Mouse (Mus musculus): ENCODE results near the gene Slc25a25.
"Not testable (repeated sequence)": the region's sequence is repeated elsewhere in the genome, so short reads cannot be mapped to it uniquely, and the experiment has no call there.

The Slc25a25 gene

GRCm38 (mm10) chr2:32450881-32451844, at the start of gene Slc25a25:
Gene Slc25a25 (minus strand): TSS chr2:32451445.
- DNase-seq: peak; percentile 99

- DNase-seq: no peak
Observed at GRCm38 (mm10) chr2:32500461-32500860, 49.2 kb upstream of the Slc25a25 start.

GRCm38 (mm10) chr2:32499365-32499764, 48.1 kb upstream of the Slc25a25 start:
- peak; percentile 54 for DNase-seq

GRCm38 (mm10) chr2:32496190-32496589, 44.9 kb upstream of the Slc25a25 start:
- no peak for DNase-seq

- DNase-seq: peak; percentile 63
Observed at GRCm38 (mm10) chr2:32495185-32495726, 44.0 kb upstream of the Slc25a25 start.

GRCm38 (mm10) chr2:32494522-32494921, 43.3 kb upstream of the Slc25a25 start:
- no peak for DNase-seq

GRCm38 (mm10) chr2:32493301-32493701, 42.1 kb upstream of the Slc25a25 start:
- DNase-seq: no peak

- no peak for DNase-seq
Observed at GRCm38 (mm10) chr2:32492661-32493060, 41.4 kb upstream of the Slc25a25 start.

GRCm38 (mm10) chr2:32490730-32491129, 39.5 kb upstream of the Slc25a25 start:
- DNase-seq: not testable (repeated sequence)

GRCm38 (mm10) chr2:32488679-32489078, 37.4 kb upstream of the Slc25a25 start:
- DNase-seq: peak; percentile 91

GRCm38 (mm10) chr2:32487124-32487623, 35.9 kb upstream of the Slc25a25 start:
- DNase-seq: peak; percentile 95

GRCm38 (mm10) chr2:32486155-32486554, 34.9 kb upstream of the Slc25a25 start:
- DNase-seq: no peak

- DNase-seq: no peak
Observed at GRCm38 (mm10) chr2:32485751-32486150, 34.5 kb upstream of the Slc25a25 start.

- peak; percentile 77 for DNase-seq
Observed at GRCm38 (mm10) chr2:32484933-32485332, 33.7 kb upstream of the Slc25a25 start.

GRCm38 (mm10) chr2:32483179-32483875, 32.1 kb upstream of the Slc25a25 start:
- DNase-seq: no peak

GRCm38 (mm10) chr2:32482351-32482750, 31.1 kb upstream of the Slc25a25 start:
- peak; percentile 79 for DNase-seq

GRCm38 (mm10) chr2:32475361-32475760, 24.1 kb upstream of the Slc25a25 start:
- not testable (repeated sequence) for DNase-seq

- DNase-seq: no peak
Observed at GRCm38 (mm10) chr2:32471681-32472061, 20.4 kb upstream of the Slc25a25 start.

- DNase-seq: no peak
Observed at GRCm38 (mm10) chr2:32471001-32471680, 19.9 kb upstream of the Slc25a25 start.

- peak; percentile 37 for DNase-seq
Observed at GRCm38 (mm10) chr2:32464212-32464891, 13.1 kb upstream of the Slc25a25 start.

- no peak for DNase-seq
Observed at GRCm38 (mm10) chr2:32463773-32464172, 12.5 kb upstream of the Slc25a25 start.

- DNase-seq: no peak
Observed at GRCm38 (mm10) chr2:32459657-32460056, 8.4 kb upstream of the Slc25a25 start.

Measured in kidney, postnatal 14 days (tissue).